Mouse (Mus musculus) kidney, postnatal 0 days (tissue): Measurements from ENCODE around the gene Elmo1. TPM values are rescaled to one million over a fixed set of nuclear protein-coding genes. Genes with fewer than 3 reads are reported as not detected.

Source experiments
- ATAC-seq: fragments of 200-750 bp; cut with Nextera tagmentation; replicated peaks from 2 replicates; pipeline ENCODE4 v1.8.0; 2017; ENCODE audit warnings: low read depth, moderate number of reproducible peaks, moderate TSS enrichment, moderate library complexity; ENCODE audit not compliant: low FRiP score
- DNase-seq: peaks from one replicate; pipeline ENCODE4 v3.0.0-alpha.2; 2016; ENCODE audit warnings: low spot score
- H3K27ac ChIP-seq: fragments of 300-500 bp; sonication (generic); 2 replicates; pipeline ENCODE4 v1.5.1; 2014; ENCODE audit warnings: mild to moderate bottlenecking
- H3K27me3 ChIP-seq: fragments of 300-500 bp; sonication (generic); 2 replicates; pipeline ENCODE4 v1.6.1; 2014; ENCODE audit warnings: low read length, mixed read lengths; ENCODE audit not compliant: insufficient read depth
- H3K36me3 ChIP-seq: fragments of 300-500 bp; sonication (generic); 2 replicates; pipeline ENCODE4 v1.6.1; 2014; ENCODE audit warnings: low read length, mixed read lengths; ENCODE audit not compliant: insufficient read depth
- H3K4me1 ChIP-seq: fragments of 300-500 bp; sonication (generic); replicated peaks from 2 replicates; pipeline ENCODE4 v1.6.1; 2014; ENCODE audit warnings: antibody characterized with exemption, low read length, mixed read lengths; ENCODE audit not compliant: insufficient read depth
- H3K4me2 ChIP-seq: fragments of 300-500 bp; sonication (generic); 2 replicates; pipeline ENCODE4 v1.6.1; 2014; ENCODE audit warnings: mild to moderate bottlenecking, low read length, moderate library complexity, mixed read lengths
- H3K4me3 ChIP-seq: fragments of 300-500 bp; sonication (generic); replicated peaks from 2 replicates; pipeline ENCODE4 v1.5.1; 2014; ENCODE audit warnings: low read depth, low read length
- H3K9ac ChIP-seq: fragments of 300-500 bp; sonication (generic); 2 replicates; pipeline ENCODE4 v1.6.1; 2014; ENCODE audit warnings: low read depth, low read length
- H3K9me3 ChIP-seq: fragments of 300-500 bp; sonication (generic); replicated peaks from 2 replicates; pipeline ENCODE4 v1.6.1; 2016; ENCODE audit warnings: low read length, inconsistent platforms, mixed read lengths
- CTCF ChIP-seq: IDR thresholded peaks from 2 replicates; pipeline ENCODE4 v1.5.1; 2016; ENCODE audit warnings: antibody characterized with exemption, low read depth, mild to moderate bottlenecking, moderate library complexity
- WGBS: fragments of 180-500 bp; shearing (Covaris S2); extraction: QIAGEN DNeasy Blood & Tissue Kit; methylation state at CpG from one replicate; pipeline ENCODE4 v1.1.7; 2014; 5-methylcytosine and 5-hydroxymethylcytosine counted together
- polyA plus RNA-seq: library from polyadenylated mRNA; unstranded; fragments of >200 nt; fragmentation: Nextera tagmentation; extraction: Ambion mirVana; gene quantifications from 2 replicates; pipeline ENCODE4 v1.2.1, GENCODE M21; 2015

Elmo1 gene
- polyA plus RNA-seq, 1 experiment from 2014 or later: 5.1 TPM

DNA sequence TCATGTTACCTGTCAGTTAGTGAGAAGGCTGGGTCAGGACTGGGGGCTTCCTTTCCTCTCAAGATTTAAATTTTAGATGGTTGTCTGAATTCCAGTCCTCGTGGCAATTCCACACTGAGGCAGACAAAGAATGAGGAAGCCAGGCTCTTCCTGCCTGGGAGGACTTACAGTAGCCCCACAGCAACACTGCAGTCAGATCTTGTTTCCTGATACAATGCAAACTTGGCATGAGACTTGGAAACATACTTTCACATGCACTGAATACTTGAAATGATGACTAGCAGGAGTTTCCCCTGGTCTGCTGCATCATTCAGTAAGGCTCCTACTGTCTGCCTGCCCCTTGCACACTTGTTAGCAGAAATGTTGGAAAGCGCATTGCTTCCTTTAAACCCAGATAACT lies 97.3 kb downstream of the Elmo1 start:
- Histone ChIP-seq H3K4me2 (no peak overlapping the region), H3K27me3 (no peaks in the 10 kb centered on the region), H3K4me3 (no peak overlapping the region), H3K4me1 (0 out of 2 replicates have a peak, but pooled peaks cover 8% of the 10 kb centered on the region), H3K9me3 (0 out of 2 replicates have a peak, but pooled peaks cover 7% of the 10 kb centered on the region), H3K27ac (no peak overlapping the region), H3K9ac (no peak overlapping the region), H3K36me3 (no peaks in the 10 kb centered on the region)
- TF ChIP-seq CTCF: no peak
- ATAC-seq (no peak), DNase-seq (peak; percentile 39)
- 64% methylated on average over 2 of the region's 2 CpGs for WGBS

GRCm38 (mm10) chr13:20192009-20192584 lies 101.7 kb downstream of the Elmo1 start:
- H3K9me3 ChIP-seq: 0 out of 2 replicates have a peak, but pooled peaks cover 7% of the 10 kb centered on the region
- DNase-seq (no peak), ATAC-seq (no peak)
- no peaks in the 10 kb centered on the region for H3K4me1 ChIP-seq
- TF ChIP-seq CTCF: no peak
- H3K36me3 ChIP-seq: no peaks in the 10 kb centered on the region
- H3K4me2 ChIP-seq: no peak overlapping the region
- no peak overlapping the region for H3K27ac ChIP-seq
- H3K9ac ChIP-seq: no peak overlapping the region
- H3K4me3 ChIP-seq: no peak overlapping the region
- H3K27me3 ChIP-seq: no peaks in the 10 kb centered on the region
- 89% methylated on average over 6 of the region's 6 CpGs for WGBS

DNA sequence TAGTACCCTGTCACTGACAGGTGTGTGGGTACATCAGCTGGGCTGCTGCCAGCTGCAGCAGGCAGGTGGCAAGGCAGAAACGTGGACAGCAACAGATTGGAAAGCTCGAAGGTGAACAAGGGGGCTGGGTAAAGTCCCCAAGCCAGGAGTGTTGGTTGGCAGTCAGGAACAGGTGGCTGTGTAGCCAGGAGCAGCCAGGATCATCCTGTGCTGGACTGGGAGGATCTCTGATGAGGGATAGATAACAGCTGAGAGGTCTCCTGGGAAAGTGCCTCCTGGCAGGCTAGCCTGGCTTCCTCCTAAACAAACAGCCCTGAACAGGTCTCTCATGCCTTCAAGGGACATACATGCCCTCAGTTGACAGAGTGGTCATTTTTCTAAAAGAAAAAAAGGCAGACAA lies 110.2 kb downstream of the Elmo1 start:
- Histone ChIP-seq H3K4me2 (no peak overlapping the region), H3K9me3 (no peaks in the 10 kb centered on the region), H3K27me3 (no peaks in the 10 kb centered on the region), H3K27ac (no peak overlapping the region), H3K9ac (no peak overlapping the region), H3K36me3 (no peaks in the 10 kb centered on the region), H3K4me1 (no peaks in the 10 kb centered on the region), H3K4me3 (no peak overlapping the region)
- TF ChIP-seq CTCF: no peak
- 59% methylated on average over 2 of the region's 2 CpGs for WGBS
- DNase-seq (no peak), ATAC-seq (no peak)

- TF ChIP-seq CTCF: no peak
- no peak for DNase-seq
- Histone ChIP-seq H3K9ac (no peak overlapping the region), H3K27ac (no peak overlapping the region), H3K4me1 (no peaks in the 10 kb centered on the region), H3K36me3 (no peaks in the 10 kb centered on the region), H3K9me3 (no peaks in the 10 kb centered on the region), H3K4me3 (no peak overlapping the region), H3K4me2 (no peak overlapping the region), H3K27me3 (no peaks in the 10 kb centered on the region)
- ATAC-seq: no peak
- 88% methylated on average over 4 of the region's 4 CpGs for WGBS
These were observed 112.2 kb downstream of the Elmo1 start for GRCm38 (mm10) chr13:20202617-20203016.

DNA sequence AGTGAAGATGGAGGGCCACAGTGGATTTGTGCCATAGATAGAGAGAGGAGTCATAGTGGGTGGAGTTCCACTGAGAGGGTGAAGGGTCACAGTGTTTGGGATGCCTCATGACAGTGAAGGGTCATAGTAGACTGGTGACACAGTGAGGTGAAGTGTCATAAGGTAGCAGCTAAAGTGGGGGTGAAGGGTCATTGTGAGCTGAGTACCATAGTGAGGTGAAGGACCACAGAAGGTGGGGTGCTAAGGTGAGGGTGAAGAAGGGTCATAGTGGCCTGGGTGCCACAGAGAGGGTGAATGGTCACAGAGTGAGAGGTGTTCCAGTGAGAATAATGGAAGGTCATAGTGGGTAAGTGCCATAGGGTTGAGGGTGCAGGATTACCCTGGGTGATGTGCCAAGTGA lies 113.8 kb downstream of the Elmo1 start:
- no peak for DNase-seq

DNA sequence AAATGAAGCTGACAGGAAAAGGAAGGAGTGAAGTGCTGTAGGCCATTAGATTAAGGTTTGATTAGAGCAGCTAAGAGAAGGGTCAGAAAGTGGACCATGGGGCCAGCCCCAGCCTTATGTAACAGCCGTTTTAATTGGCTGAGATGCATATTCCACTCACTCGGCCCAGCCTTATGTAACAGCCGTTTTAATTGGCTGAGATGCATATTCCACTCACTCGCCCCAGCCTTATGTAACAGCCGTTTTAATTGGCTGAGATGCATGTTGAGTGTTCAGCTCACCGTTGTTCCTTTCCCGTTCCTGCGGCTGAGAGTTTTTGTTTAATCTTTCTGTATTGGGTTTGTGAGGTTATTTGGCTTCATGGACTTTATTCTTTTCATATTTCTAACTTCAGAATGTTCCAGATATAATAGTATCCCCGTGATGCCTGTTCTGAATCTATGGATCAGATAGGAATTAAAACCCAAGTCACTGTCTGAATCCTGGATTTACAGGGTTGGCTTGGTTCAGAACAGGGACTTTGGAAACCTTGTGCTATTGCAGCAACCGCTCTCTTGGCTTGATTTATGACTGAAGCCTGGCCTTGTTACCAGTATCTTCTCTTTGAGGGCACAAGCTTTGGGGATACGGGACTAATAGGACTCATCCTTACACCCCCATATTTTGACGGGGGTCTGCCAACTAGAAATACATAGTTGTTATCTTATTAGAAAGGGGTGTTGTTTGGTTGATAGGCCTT lies 114.8 kb downstream of the Elmo1 start:
- Histone ChIP-seq H3K27me3 (no peaks in the 10 kb centered on the region), H3K9me3 (no peaks in the 10 kb centered on the region), H3K4me1 (no peaks in the 10 kb centered on the region), H3K27ac (no peak overlapping the region), H3K4me2 (no peak overlapping the region), H3K4me3 (no peak overlapping the region), H3K9ac (no peak overlapping the region), H3K36me3 (no peaks in the 10 kb centered on the region)
- 87% methylated on average over 12 of the region's 12 CpGs for WGBS
- no peak for ATAC-seq
- no peak for TF ChIP-seq CTCF
- no peak for DNase-seq

More for the DNA sequence above, 113.8 kb downstream of the Elmo1 start:
- no peak overlapping the region for H3K4me2 ChIP-seq
- no peaks in the 10 kb centered on the region for H3K27me3 ChIP-seq
- H3K9ac ChIP-seq: no peak overlapping the region
- no peak for TF ChIP-seq CTCF
- no peak overlapping the region for H3K4me3 ChIP-seq
- H3K9me3 ChIP-seq: no peaks in the 10 kb centered on the region
- H3K27ac ChIP-seq: no peak overlapping the region
- no peaks in the 10 kb centered on the region for H3K4me1 ChIP-seq
- no peaks in the 10 kb centered on the region for H3K36me3 ChIP-seq
- no peak; the same call in 1 of the 2 replicates for ATAC-seq
